Mouse (Mus musculus): ENCODE results near the gene Pde10a. TPM values are rescaled to one million over a fixed set of nuclear protein-coding genes. Genes with fewer than 3 reads are reported as not detected.

Gene Pde10a
- polyA plus RNA-seq, 1 experiment, result 0.59 TPM

DNA sequence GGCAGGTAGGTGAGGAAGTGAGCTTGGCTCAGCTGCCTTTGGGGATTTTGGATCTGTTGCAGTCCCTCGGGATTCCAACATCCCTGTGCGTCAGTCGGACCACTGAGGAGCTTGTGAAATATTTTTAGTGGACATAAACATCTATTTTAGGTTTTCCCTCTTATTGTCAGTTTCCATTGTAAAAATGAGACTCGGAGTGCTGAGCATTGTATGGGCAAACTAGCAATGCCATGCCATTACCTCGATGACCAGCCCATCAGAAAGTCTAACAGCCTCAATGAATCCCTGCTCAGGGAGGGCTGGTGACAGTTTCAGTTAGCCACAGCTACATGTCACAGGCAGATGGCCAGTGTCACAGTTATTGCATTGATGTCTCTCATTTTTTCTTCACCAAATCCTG is 80.7 kb downstream of the Pde10a start:
- TF ChIP-seq GATA1 (IDR thresholded peaks at IDR 0.05; ENCODE audit: low read length), result no peak

DNA sequence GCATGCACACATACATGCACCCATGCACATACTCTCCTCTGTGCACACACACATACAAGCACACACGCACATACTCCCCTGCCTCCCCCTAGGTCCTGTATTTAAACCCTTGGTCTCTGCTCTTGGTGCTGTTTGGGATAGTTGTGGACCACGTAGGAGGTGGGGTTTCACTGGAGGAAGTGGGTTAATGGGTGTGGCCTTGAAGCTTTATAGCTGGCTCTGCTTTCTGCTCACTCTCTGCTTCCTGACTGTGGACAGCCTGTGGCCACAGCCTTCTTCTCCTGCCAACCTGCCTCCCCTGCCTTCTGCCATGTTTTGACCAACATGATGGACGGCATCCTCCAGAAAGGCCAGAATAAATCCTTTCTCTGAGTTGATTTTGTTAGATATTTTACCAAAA is 81.5 kb downstream of the Pde10a start:
- TF ChIP-seq GATA1 (IDR thresholded peaks at IDR 0.05; ENCODE audit: low read length), result no peak

DNA sequence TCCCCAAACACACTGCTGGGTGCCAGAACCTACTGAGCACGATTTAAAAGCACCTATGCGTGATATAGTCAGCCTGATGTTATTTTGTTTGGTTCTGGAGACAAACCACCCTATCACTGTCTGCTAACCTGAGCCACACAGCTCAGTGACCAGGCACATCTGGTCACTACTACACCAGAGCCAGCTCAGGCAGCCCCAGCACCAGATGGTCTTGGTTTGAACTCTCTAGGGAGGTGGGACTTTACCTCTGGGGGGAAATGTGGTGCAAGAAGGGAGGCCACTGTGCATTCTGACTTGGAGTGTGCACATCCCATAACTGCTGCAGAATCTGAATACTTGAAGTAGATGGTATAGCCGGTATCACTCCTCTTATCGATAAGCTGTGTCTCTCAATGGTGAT is 86.7 kb downstream of the Pde10a start:
- TF ChIP-seq GATA1 (IDR thresholded peaks at IDR 0.05; ENCODE audit: low read length), result no peak

DNA sequence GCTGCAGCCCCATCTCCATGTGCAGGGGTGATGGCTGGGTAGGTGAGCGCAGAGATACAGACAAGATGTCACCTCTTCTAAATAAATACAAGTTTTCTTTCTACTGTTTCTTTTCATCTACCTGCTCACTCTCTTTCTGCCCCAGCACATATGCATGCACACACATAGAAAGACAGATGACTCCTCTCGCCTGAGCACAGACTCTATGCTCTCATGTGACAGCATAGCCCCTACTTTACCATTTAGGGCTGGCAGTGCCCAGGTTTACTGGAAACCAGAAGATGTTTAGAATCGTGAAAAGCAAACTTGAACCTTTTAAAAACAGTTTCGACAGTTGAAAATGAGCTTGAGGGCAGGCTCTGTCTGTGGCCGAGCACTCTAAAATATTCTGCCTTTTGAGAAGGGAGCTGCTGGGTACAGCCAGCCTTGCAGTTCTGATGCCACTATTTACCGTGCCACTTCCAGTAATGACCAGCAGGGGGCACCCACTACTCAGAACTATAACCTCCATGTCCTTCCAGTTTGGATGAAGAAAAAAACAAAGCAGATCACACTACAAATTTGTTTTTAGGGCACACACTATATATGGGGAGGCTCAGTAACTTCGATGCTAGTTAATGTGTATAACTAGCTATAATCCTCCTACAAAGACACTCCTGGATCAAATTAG is 88.8 kb downstream of the Pde10a start:
- no peak for TF ChIP-seq GATA1 (IDR thresholded peaks at IDR 0.05; ENCODE audit: low read length)

DNA sequence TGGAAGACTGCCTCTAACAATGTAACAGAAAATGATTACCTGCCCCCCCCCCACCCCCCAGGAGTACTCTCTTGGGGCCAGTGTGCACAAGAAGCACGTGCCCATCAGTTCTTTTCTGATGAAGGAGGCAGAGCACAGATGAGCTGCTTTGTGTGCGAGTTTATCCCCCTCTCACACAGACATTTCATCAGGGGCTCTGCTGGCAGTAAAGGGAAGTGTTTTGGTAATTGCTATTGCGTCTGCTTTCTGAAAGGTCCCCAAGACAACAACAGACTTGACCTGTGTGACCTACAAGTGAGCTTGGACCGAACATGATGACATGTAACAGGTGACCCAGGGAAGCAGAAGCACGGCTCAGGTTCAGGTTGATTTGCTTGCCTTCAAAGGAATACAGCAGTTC is 95.2 kb downstream of the Pde10a start:
- TF ChIP-seq GATA1 (IDR thresholded peaks at IDR 0.05; ENCODE audit: low read length), result no peak

DNA sequence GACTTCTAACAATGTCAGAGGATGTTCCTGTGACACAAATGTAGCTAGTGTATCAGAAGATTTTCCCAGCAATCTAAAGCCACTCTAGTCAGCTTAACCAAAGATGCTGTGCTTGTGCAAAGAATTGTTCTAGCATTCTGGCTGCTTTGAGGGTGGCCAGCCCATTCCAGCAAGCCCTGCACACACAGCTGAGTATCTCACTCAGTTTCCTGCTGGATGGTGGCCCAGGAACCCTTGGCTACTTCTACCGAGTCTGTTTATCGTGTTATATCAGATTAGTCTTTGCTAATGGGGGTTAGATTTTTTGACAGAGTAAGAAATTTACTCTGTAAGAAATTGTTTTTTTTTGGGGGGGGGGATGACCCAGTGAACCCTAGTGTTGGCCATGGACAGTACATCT is 95.9 kb downstream of the Pde10a start:
- no peak for TF ChIP-seq GATA1 (IDR thresholded peaks at IDR 0.05; ENCODE audit: low read length)

DNA sequence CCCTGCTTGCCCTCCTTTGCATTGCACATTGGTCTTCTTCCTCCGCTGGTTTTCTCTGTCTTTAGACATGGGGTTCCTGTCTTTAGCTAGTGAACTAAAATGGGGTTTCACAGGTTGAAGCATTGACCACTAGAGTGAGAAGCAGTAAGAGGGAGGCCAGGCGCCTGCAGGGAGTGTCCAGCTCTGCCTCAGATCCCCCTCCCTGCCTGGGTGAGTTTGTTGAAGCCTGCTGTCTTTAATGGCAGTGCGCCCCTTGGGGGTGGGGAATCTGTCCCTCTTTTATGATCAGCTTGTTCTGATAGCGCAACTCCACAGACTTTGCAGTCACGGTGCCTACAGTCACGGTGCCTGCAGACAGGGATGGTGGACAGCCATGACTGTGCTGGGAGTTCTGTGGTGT is 96.7 kb downstream of the Pde10a start:
- no peak for TF ChIP-seq GATA1 (IDR thresholded peaks at IDR 0.05; ENCODE audit: low read length)

DNA sequence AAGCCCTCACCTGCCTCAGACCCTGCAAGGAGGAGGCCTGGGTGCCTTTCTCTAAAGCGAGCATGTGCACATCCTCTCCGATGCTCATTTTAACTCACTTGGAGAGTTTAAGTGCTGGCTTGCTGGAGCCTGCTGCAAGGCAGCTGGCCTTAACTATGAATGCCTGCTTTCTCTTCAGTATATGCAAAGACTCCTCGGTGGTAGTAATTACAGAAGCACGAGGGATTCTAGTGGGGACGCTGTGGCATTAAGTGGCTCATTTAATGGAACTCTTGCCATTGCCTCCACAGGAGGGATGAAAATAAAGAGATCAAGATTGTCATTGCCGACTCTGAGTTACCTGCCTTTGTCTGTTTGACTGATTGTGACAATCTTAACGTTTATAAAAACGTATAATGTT is 101.2 kb downstream of the Pde10a start:
- TF ChIP-seq GATA1 (IDR thresholded peaks at IDR 0.05; ENCODE audit: low read length), result no peak

DNA sequence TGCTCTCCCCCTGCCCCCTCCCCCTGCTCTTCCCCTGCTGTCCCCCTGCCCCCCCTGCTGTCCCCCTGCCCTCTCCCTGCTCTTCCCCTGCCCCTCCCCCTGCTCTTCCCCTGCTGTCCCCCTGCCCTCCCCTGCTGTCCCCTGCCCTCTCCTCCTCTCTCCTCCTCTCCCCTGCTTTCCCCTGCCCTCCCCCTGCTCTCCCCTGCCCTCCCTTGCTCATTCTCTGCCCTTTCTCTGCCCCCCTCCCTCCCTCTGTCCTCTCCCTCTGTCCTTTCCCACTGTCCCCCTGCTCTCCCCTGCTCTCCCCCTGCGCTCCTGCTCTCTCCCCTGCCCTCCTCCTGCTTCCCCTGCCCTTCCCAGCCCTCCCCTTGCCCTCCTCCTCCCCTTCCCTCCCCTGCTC is 106.5 kb downstream of the Pde10a start:
- no peak for TF ChIP-seq GATA1 (IDR thresholded peaks at IDR 0.05; ENCODE audit: low read length)

DNA sequence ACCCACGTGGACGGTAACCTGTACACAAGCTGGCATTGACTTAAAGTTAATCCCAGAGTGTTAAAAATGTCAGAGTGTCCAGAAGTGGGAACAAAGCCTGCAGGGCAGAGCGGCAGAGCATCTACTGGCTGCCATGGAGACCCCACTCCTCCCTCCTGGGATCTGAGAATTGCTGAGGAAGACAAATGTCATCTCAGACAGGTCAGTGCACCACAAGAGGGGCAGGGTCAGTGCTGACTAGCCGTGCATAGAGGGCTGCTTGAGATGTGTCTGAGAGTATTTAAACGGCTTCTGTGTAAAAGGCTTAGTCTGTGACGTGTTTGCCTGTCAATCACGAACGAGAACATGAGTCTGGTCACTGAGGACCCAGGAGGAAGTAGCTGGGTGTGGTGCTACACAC is 108.4 kb downstream of the Pde10a start:
- no peak for TF ChIP-seq GATA1 (IDR thresholded peaks at IDR 0.05; ENCODE audit: low read length)

DNA sequence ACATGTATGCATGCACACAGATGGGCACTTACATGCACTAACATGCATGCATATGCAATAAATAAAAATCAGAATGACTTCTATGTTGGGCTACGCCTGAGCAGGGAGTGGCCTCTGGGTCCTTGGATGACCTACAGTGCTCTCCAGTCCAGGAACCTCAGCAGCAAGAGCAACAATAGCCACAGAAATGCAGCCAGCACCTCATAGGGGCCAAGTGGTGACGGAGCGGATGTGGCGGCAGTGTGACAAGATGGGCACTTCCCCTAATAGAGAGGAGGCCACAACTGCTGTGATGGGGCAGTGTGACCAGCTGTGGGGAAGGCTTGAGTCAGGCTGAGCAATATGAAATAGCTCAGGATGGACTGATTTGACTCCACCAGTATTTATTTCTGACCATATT is 109.3 kb downstream of the Pde10a start:
- no peak for TF ChIP-seq GATA1 (IDR thresholded peaks at IDR 0.05; ENCODE audit: low read length)

DNA sequence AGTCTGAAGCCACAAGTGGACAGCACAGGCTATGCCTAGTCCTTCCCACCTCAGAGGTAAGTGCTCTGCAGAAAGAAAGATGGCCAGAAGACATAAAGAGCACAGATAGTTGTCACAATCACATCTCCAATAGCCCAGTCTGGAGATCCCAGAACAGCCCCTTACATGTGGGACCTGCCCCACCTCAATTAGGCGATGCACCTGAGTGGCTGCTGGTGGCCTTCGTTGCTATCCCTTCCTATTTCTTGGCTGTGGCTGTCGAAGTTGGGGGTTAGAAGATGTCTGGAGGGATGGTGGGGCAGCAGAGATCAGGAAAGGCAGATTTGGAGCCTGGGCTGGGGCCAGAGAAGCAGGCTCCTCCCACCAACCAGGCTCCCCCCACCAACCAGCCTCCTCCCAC is 111.1 kb downstream of the Pde10a start:
- TF ChIP-seq GATA1 (IDR thresholded peaks at IDR 0.05; ENCODE audit: low read length), result no peak

DNA sequence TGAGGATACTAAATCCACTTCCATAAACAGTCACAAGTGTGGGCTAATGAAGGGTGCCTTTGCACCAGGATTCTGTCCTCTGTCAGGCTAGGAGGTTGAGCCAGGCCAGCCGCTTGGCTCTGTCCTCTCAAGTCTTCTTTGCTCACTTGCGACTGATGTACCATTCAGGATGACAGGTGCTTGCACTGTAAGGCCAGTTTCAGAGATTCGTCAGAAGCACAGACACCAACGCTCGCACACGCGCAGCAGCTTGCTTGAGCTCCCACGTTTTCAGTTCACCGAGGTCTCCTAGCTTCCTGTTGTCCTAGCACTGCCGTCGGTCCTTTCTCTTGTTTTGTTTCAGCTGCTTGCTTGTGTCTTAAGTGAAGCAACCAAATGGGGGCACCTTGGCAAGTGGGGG is 111.5 kb downstream of the Pde10a start:
- no peak for TF ChIP-seq GATA1 (IDR thresholded peaks at IDR 0.05; ENCODE audit: low read length)

DNA sequence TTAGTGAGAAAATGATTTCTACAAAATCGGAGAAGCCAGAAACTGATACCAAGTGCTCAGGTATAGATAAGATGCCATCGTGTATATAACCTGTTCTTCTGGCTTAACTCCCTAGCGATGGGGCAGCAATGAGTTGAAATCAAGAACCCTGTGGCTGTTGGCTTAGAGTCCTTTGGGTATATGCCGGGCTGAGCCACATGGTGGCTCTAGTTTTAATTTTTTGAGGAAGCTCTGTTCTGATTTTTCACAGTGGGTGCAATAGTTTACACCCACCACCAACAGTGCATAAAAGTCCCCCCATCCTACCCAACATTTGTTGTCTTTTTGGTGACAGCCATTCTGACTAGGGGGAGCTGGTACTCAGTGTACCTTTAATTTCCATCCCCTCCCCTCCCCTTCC is 112.0 kb downstream of the Pde10a start:
- TF ChIP-seq GATA1 (IDR thresholded peaks at IDR 0.05; ENCODE audit: low read length), result no peak

DNA sequence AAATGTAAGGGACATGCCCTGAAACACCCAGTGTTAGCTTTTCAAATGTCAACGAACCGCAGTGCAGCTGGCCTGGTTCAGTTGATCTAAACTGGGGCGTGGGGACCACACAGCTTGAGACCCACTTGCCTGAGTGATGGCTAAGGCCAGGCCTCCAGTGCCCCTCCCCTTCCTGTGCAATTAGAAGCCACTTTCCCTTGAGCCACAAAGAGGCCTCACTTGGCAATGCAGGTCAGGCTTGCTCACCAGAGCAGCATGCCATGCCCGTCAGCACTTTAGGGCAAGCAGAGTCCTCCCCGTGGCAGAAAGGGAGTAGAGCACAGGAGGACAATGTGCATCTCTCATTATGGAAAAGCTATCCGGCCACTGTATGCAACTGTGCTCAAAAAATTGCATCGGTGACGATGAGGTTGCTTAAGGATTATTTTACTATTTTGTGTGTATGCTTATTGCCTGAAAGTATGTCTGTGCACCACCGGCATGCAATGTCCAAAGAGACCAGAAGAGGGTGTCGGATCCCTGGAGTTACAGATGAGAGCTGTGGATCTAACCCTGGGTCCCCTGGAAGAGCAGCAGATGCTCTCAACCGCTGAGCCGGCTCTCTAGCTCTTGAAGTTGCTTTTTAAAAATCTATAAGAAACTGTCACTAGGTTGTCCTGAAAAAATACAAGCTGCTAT is 114.7 kb downstream of the Pde10a start:
- TF ChIP-seq GATA1 (IDR thresholded peaks at IDR 0.05; ENCODE audit: low read length), result no peak

DNA sequence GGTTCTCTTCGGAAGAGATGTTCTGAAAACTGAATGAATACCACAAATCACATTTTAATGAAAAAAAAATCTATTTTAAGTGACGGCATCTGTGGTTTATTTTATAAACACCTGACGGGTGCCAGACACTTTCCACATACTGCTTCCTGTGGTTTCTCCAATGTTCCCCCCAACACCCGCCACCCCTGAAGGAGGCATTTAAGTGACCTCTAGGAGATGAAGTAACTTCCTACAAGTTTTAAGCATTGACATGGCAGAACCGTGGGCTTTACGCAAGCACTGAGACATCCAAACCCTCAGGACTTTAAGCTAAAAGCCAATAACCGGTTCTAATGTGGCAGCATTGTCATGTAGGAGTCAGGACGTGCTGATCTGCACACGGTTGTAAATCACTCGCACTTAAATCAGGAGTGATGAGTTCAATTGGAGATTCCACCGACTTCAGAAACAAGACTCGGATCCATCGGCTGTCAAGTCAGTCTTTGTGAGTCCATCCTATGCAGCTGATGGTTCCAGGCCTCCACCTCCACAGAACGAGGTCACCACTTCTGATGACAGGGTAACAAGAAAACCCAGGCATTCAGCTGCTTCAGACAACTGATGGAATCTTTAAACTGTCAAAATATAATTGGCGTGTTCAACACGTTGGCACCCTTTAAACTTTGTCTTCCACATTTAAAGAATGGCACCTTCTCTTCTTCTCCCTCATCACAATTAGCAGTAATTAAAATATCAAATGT is 115.7 kb downstream of the Pde10a start:
- no peak for TF ChIP-seq GATA1 (IDR thresholded peaks at IDR 0.05; ENCODE audit: low read length)

DNA sequence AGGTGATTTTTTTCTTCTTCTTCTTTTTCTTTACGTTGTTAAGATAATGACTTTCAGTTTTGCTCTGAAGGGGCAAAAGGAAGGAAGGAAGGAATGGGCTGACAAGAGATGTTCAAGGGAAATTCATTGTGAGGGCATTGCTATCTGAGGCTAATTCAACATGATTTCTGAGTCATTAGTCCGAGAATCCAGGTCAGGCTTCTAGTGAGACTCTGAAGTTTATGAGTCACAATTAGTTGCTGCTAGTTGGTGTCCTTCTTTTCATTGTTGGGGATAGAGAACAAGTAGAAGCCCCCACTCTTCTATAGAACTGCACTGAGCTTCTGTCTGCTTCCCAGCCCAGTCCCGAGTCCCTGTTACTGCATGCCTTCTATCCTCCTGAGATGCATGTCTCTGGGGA is 116.3 kb downstream of the Pde10a start:
- TF ChIP-seq GATA1 (IDR thresholded peaks at IDR 0.05; ENCODE audit: low read length), result no peak
